In genomic region chr11:36799409-36799808, GRCm38 (mm10) we compare ENCODE assay signal across 14 mouse cellular contexts.
"Had no signal": no experiment of that assay in that cellular context is flagged by ENCODE, and none has a peak within 500 bp of the region (broad histone marks: within the 10 kb centered on the region; RNA-seq: fewer than 3 reads in every experiment).

No protein-coding gene starts in this region.

- ATAC-seq: liver, postnatal 0 days had no signal

- H3K4me2 ChIP-seq: liver, embryonic 13.5 days; lung, embryonic 15.5 days; neural tube, embryonic 15.5 days had no signal

- H3K27me3 ChIP-seq: liver, embryonic 13.5 days; lung, embryonic 15.5 days; neural tube, embryonic 15.5 days had no signal

- H3K4me3 ChIP-seq: layer of hippocampus, adult 2 months; liver, embryonic 13.5 days; lung, embryonic 15.5 days; myocyte; neural tube, embryonic 15.5 days had no signal

- H3K36me3 ChIP-seq: liver, embryonic 13.5 days; lung, embryonic 15.5 days; neural tube, embryonic 15.5 days had no signal

- DNase-seq: kidney, postnatal 10 days; kidney, postnatal 4 days; liver; liver, embryonic 13.5 days; liver, postnatal 0 days; lung, postnatal 14 days; midbrain, embryonic 14.5 days; thymus, postnatal 4 days had no signal

- H3K9me3 ChIP-seq: liver, embryonic 13.5 days; lung, embryonic 15.5 days; neural tube, embryonic 15.5 days had no signal

- H3K9ac ChIP-seq: liver, embryonic 13.5 days; liver, postnatal 0 days; lung, embryonic 15.5 days; neural tube, embryonic 15.5 days had no signal

- H3K27ac ChIP-seq: layer of hippocampus, adult 2 months; liver, embryonic 13.5 days; lung, embryonic 15.5 days; macrophage; neural tube, embryonic 15.5 days; stomach, postnatal 0 days had no signal

- H3K4me1 ChIP-seq: liver, embryonic 13.5 days; lung, embryonic 15.5 days had no signal
